Mouse (Mus musculus): ENCODE results near the gene C77080. TPM values are rescaled to one million over a fixed set of nuclear protein-coding genes. Genes with fewer than 3 reads are reported as not detected.
A peak's percentile ranks its signal among the peaks of the same experiment; 100 is the strongest.

The C77080 gene
- total RNA-seq, 4 experiments from 2014 or later: 10.1 to 12.6 (median 11.4) TPM

DNA sequence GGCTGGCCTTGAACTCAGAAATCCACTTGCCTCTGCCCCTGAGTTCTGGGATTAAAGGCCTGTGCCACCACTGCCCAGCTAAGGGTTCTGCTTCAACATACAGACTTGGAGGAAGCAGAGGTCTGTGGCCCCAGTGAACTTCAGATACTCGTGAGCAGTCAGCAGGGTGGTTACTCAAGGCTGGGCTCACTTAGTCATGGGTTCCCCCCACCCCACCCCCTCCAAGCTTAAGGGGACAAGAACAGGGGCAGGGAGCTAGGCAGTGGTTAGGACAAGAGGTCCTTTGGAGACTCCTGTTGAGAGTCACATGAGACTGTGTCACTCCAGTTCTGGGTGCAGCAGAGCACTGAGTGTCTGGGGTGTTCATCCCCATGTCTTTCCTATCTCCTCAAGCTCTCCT is 7.5 kb upstream of the C77080 start:
- no peak for DNase-seq (ENCODE audit: low spot score in 2 of 2)

DNA sequence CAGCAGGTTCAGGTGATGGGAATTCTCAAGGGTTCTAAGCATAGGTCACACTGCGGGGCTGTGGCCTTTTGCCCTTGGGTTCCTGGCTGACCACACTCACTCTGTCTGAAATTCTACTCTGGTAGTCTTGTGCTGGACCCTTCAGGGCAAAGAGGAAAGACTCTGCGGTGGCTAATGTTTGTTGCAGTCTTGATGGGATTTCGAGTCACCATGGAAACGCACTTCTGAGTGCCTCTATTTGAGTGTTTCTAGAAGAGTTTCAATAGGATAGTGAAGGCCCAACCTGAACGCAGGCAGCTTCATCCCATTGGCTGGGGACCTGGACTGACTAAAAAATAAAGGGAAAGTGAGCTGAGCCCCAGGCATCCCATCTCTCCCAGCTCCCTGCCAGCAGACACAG is 5.6 kb upstream of the C77080 start:
- no peak for DNase-seq (ENCODE audit: low spot score in 2 of 2)

DNA sequence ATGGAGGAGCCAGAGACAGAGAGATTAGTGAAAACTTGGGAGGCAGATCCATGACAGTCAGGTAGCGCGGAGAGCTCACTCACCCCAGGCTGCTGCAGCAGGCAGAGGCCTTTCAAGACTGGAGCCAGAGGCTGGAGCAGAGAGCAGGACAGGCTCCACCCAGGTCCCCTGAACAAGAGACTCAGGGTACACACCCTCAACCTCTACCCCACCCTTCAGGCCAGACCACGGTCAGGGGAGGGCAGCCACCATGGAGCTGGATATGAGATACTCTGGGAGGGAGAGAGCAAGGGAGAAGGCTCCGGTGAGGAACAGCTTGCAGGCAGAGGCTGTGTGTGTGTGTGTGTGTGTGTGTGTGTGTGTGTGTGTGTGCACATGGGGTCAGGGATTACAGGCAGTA is 5.0 kb upstream of the C77080 start:
- no peak for DNase-seq (ENCODE audit: low spot score in 2 of 2)

DNA sequence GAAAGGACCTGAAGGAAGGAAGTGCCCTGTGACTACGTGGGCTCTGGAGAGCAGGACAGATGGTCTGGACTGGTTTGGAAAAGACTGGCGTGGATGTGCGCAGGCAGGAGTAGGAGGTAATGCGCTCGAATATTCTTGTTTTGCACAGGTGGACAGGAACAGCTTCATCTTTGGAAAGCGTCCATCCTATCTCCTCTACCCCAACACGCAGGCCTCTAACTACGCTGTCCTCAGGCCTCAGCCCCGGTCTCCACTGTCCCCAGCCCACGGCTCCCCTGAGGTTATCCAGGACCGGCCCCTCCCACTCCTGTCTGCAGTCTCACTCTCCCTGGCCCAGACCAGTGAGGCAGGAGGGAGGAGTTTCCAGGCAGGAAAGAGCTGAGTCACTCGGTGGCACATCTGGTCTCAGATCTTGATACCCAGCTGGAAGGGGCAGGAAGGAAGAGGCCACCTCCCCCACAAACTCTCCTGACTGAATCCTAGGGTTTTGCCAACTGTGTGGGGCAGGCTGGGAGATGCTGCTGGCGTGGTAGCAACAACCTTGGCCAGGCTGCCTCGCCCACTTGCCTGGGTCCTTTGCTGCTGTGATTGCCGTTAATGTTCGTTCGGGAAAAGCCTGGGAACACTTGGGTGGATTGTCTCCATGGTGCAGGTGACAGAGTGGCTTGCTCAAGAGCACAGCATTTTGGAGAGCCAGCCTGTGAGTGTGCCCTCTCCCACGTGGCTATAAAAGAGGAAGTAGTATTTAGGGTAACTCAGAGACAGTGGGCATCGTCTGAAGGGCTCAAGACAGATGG is 2.2 kb upstream of the C77080 start:
- peak in 1 of 2 experiments; percentile 25 for DNase-seq (ENCODE audit: low spot score in 2 of 2)

DNA sequence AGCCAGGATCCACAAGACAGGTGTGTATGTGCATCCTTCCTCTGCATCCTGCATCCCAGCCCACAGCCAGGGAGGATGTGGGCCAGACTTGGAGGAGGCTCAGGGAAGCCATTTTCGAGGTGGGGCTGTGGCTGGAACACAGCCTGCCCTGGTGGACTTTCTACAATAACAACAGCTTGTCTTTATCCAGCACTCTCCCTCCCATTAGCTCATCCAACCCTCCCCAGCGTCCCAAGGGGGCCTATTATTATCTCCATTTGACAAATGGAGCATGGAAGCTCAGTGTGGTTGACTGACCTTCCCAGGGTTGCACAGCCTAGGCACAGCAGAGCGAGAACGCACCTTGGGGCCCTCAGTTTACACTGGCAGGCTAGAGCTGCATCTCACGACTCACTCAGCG is 526 bp downstream of the C77080 start:
- no peak for DNase-seq (ENCODE audit: low spot score in 2 of 2)

DNA sequence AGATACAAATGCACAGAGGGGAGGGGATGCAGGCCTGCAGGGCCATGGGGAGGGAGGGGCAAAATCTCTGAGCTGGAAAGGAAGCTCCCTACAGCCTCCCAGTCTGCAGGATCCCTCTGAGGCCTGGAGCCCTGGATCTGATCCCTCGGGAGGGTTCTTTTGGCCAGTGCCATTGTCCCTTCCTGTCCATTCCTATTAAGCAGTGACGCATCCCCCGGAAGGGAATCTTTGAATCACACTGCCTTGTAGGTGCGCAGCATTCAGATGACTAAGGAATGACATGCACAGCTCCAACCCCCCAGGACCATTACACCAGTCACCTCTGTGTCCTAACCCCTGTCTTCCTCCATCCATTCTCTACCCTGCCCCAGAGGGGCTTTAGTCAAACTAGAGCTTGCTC is 2.1 kb downstream of the C77080 start:
- DNase-seq (ENCODE audit: low spot score in 2 of 2): no peak

DNA sequence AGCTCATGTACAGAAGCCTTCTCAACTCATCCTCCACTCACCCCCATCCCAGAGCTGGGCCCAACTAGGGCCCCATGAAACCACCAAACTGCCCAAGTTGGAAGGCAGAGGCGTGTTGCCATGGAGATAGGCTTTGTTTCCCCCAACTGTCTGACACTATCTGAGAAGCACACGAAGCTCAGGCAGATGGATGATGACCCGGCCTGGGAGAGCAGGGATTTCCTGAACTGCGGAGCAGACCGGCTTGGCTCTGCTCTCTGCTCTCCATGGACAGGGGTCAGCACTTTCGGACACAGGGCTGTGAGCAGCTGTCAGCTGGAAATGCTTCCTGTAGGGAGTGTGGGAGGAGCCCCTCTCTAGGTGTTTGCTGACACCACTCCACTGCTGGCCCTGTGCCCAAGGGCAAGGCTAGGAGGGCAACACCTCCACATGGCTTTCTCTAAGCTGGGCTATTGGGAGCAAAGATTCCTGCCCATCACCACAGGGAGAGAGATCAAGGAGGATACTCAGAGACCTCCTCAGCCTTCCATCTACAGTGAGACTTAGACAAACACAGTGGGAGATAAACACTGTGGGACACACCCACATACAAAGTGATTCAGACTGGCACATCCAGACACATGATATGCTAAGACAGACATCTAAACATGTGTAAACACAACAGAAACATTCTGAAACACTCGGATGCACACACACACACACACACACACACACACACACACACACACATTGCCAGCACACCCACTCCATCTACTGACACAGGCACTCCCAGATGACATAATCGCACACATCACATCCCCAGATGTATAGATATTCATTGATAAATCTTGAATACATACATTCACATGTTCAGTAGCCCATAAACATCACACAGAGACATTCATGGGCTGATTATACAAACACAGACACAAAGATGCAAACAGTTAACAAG is 4.5 kb downstream of the C77080 start:
- DNase-seq (ENCODE audit: low spot score in 2 of 2): no peak

DNA sequence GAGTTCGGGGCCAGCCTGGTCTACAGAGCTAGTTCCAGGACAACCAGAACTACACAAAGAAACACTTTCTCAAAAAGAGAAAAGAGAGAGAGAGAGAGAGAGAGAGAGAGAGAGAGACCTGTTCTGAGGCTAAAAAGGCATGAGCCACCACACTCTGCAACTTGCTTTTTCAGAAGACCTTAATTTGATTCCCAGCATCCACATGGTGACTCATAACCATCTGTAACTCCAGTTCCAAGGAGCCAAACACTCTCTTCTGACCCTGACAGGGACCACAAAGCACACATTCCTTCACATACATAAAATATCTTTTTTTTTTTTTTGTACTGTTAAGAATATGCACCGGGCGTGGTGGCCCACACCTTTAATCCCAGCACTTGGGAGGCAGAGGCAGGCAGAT is 6.6 kb downstream of the C77080 start:
- DNase-seq (ENCODE audit: low spot score in 2 of 2): no peak

DNA sequence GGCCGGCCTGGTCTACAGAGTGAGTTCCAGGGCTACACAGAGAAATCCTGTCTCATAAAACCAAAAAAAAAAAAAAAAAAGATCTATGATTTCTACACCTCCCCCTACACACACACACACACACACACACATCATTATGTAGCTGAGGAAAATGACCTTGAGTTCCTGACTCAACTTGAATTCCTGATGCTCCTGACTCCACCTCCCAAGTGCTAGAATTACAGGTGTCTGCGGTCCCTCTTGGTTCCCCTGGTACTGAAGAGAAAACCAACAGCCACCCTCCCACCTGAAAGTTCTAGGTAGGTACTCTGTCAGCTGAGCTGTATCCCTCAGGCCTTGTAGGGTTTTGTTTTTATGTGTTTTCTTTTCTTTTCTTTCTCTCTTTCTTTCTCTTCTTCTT is 8.7 kb downstream of the C77080 start:
- no peak for DNase-seq (ENCODE audit: low spot score in 2 of 2)

DNA sequence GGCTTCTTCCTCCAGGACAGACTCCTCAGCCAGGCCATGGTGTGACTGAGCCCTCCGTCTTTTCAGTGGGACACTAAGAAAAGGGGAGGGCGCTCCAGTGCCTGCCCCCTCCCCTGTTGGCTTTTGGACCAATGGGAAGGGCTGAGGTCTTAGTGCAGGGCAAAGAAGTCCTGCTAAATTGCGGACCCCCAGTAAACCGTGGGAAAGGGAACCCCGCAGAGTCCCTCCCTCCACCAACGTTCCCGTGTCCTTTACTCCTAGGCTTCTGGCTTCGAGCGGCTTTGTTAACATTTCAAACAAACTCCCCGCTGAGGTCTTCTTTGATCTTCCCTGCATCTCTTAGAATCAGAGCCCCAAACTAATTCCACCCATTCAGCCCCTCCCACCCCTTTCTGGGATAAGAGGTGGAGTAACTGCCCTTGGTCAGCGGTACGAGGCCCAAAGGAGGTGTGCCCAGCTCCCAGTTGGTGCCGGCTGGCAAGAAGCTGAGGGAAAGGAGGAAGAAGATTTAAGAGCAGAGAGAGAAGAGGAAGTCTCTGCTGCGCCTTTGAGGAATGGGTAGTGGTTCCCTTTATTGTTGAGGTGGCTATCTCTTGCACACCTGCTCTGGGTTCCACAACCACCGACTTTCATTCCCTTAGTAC is 9.6 kb downstream of the C77080 start:
- no peak for DNase-seq (ENCODE audit: low spot score in 2 of 2)

DNA sequence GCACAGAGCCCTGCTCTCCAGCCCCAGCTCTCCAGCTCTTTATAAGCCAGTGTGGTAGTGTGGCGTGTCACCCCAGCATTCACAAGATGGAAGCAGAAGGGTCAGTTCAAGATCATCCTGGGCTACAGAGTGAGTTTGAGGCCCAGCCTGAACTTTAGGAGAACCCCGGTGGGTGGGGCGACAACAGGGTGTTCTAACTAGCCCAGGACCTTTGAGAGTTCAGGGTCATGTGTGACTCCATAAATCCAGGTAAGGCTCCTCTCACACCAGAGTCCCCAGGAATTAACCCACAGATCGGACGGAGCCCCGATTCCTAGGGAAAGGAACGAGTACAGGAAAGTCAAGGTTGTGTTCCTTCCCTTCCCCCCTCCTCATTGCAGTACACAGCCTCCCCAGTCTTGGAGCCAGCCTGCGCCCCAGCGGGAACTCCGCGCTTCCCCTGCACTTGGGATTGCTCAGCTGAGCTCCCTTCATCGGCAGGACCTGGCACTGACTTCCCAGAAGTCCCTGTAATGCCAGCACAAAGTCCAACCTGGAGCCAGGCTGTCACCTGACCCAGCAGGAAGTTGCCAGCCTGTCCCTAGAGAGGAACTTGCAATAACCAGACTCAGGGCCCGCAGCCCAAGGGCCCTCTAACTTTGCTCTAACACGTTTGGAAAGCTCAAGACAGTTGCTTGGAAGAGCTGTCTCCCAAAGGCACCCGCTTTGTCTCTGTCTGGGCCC is 10.3 kb downstream of the C77080 start:
- no peak for DNase-seq (ENCODE audit: low spot score in 2 of 2)

DNA sequence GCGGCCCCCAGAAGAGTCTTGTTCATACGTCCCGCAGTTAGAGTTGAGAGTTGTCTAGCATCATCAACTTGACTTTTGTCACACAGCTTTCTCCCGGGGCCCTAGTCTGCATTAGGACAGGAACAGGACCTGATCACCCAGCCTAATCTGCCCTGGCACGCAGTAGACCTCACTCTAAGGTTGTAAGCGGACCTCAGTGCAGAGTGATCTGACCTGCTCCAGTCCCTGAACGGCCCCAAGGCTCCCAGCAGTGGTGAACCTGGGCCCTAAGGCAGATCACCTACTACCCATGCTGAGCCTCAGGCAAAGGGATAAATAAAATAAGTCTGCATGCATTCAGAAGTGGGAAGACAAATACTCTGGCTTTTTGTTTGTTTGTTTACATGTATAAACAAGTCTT is 11.9 kb downstream of the C77080 start:
- no peak for DNase-seq (ENCODE audit: low spot score in 2 of 2)

DNA sequence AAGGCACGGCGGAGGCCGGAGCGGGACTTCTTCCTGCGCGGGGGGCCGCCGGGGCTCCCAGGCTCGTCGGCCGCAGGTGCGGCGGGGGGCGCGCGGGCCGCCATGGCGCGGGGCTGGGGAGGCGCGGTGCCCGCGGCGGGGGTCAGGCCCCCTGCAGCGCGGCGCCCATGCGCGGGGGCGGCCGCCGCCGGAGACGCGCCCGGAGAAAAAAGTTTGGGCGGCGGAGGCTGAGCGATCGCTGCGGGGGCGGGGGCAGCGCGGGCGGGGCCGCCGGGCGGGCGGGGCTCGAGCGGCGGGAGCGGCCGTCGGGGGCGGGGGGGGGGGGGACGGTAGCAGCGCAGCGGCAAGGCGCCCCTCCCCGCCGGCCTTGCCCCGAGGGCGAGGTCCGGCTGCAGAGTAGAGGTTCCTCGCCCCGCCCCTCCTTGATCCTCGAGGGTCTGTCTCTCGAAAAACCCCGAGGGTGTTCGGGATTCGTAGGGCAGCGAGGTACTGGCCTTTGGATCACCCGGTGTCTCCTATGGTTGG is 12.9 kb downstream of the C77080 start:
- DNase-seq (ENCODE audit: low spot score in 2 of 2): no peak

DNA sequence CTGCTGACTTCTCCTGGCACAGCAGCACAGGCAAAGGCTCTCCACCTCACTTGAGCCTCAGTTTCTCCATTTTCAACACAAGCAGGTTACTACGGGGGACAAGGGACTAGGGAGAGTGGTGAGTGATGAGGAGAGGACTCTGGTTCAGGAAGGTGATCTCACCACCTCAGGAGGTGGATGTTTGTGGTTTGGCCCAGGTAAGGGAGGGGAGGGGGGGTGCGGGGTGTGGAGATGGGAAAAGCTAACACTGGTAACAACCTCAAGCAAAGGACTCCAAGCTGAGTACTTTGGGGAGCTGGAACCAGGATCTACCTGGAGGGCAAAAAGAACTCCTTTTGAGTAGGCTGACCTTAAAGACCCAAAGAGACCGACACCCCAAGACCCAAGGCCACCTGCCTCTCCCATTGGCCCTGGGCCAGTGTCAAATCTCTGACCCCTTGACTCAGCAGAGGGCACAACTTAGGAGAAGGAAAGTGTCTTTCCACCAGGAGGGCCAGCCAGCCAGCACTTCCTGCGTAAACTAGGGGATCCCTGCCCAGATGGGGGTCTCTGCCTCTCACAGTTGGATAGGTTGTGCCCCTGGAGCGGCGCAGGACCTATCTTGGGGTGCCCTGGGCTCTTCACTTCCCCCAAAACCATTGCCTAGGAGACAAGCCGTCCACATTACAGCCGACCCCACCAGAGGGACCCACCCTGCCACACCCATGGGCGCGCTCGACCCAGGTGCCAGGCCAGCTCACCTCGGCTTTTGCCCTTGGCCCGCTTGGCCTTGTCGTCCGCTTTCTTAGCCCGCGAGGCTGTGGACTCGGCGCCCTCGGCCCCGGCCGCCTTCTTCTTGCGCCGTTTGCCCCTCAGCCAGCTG is 13.6 kb downstream of the C77080 start:
- no peak for DNase-seq (ENCODE audit: low spot score in 2 of 2)

DNA sequence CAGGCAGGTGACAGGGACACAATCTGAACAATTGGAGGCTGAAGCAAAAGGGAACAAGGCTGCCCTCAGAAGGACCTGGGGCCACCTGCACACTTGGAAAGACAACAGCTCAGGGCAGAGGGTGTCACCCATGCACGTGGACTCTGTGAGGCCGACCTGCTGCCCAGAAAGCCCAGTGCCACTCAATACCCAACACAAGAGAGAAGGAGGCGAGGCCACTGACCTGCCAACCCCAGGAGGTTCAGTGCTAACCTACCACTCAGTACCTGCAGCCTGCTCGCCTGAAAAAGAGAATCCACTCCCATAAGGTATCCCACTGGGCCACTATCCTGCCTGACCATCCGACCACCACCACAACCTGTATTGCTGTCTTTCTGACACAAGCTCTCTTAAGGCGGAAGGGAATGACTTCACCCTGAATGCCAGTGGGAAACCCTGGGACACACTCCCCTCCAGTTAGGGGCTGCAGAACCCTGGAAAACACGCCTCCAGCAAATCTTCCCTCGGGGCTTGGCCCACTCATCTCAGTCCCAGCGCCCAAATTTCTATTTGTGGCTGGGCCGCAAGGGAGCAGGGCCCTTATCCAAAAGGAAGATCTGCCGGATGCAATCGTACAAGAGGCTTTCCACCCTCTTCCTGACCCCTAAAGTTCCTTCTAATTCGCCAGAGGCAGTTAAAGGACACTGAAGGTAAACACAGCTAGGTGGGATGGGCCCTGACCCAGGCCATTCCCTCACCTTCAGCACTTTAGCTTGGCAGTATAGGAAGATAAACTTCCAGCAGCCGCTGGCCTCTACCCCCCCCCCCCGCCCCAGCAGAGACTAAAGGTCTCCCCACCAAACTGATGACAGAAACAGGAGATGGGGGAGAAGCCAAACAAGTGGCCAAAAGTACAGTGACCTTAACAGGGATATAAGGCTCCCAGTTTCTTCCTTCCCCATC is 14.6 kb downstream of the C77080 start:
- no peak for DNase-seq (ENCODE audit: low spot score in 2 of 2)

DNA sequence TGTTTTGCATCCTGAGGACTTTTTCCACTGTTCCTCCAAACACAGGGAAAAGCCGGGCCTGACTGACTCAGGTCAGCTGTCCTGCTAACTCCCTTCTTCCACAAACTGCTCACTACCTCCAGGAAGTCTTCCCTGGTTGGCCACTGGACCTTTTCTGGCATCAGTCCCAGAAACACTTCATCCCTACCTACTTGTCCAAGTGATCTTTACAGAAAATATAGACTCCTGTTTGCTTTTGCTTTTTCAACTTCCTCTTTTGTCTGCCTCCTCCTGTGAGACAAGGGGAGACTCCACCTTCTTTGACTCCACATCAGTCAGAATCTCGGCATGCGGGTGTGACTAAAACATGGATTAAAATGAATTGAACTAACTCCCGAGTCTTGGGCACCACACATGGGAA is 16.4 kb downstream of the C77080 start:
- DNase-seq (ENCODE audit: low spot score in 2 of 2): no peak

DNA sequence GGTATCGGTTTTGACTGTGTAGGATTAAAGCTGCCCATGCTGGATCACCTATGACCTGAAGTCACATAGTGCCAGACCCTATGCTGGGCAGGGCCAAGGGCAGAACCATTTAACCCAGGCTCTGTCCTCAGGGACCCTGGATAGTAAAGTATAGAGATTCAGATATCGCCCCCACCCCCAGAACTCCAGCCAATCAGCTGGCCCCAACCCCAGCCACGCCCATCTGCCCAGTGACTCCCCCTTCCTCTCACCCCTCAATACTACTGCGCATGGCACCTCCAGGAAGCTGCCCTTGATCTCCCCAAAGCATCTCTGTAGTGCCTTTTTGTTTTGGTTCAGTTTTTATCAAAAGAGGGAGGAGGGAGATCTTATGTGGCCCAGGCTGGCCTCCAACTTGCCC is 18.4 kb downstream of the C77080 start:
- DNase-seq (ENCODE audit: low spot score in 2 of 2): no peak

DNA sequence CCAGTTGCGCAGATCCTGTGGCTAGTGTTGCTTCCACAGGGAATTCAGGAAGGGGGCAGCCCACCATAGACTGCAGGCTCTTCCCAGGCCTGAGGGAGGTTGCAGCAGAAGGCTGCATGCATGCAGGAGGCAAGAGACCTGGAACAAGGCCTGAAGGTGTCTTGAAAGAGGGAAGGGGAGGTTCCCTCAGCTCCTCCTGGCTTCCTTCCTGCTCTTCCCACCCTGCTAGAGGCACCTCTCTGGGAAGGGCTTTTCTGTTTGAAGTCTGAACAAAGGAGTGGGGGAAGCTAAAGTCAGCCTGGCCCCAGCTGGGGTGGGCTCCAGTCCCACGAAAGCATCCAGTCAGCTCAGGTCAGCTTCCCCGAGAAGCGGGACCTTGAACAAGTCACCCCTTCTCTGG is 18.9 kb downstream of the C77080 start:
- DNase-seq (ENCODE audit: low spot score in 2 of 2): no peak

DNA sequence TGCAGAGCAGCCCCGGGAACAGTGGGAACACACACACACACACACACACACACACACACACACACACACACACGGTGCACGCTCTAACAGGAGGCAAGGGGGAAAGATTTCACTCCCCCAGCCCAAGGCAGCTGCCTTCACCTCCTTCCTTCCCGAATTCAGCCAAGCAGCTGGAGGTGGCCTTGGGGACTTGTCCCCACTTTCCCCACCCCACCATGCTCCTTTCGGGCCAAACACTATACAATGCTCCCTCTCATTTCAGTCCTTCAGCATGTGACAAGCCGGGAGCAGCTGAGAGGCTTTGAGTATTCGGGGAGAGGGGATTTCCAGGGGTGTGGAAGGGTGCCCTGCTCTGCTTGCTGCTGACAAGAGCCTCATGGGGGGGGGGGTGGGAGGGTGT is 19.3 kb downstream of the C77080 start:
- DNase-seq (ENCODE audit: low spot score in 2 of 2): no peak

All from layer of hippocampus, adult 8-10 months (tissue).